Mouse (Mus musculus) liver, embryonic 15.5 days (tissue): ENCODE data around the gene Dnah17. TPM values are rescaled to one million over a fixed set of nuclear protein-coding genes. Genes with fewer than 3 reads are reported as not detected.

Experiments used
- ATAC-seq: fragments of 200-750 bp; cut with Nextera tagmentation; 2 replicates; pipeline ENCODE4 v1.8.0; 2017; ENCODE audit warnings: moderate number of reproducible peaks, mild to moderate bottlenecking, moderate library complexity; ENCODE audit not compliant: insufficient read depth
- H3K27ac ChIP-seq: fragments of 300-500 bp; sonication (generic); replicated peaks from 2 replicates; pipeline ENCODE4 v1.5.1; 2015; ENCODE audit warnings: mild to moderate bottlenecking, inconsistent platforms
- H3K27me3 ChIP-seq: fragments of 300-500 bp; sonication (generic); 2 replicates; pipeline ENCODE4 v1.6.1; 2015; ENCODE audit warnings: mild to moderate bottlenecking, inconsistent platforms
- H3K36me3 ChIP-seq: fragments of 300-500 bp; sonication (generic); replicated peaks from 2 replicates; pipeline ENCODE4 v1.6.1; 2015; ENCODE audit warnings: moderate library complexity, mild to moderate bottlenecking, inconsistent platforms
- H3K4me1 ChIP-seq: fragments of 300-500 bp; sonication (generic); replicated peaks from 2 replicates; pipeline ENCODE4 v1.6.1; 2015; ENCODE audit warnings: inconsistent platforms
- H3K4me2 ChIP-seq: fragments of 300-500 bp; sonication (generic); 2 replicates; pipeline ENCODE4 v1.6.1; 2015; ENCODE audit warnings: moderate library complexity, mild to moderate bottlenecking, inconsistent platforms
- H3K4me3 ChIP-seq: fragments of 300-500 bp; sonication (generic); replicated peaks from 2 replicates; pipeline ENCODE4 v1.5.1; 2015; ENCODE audit warnings: mild to moderate bottlenecking, inconsistent platforms
- H3K9ac ChIP-seq: fragments of 300-500 bp; sonication (generic); 2 replicates; pipeline ENCODE4 v1.6.1; 2015; ENCODE audit warnings: moderate library complexity, mild to moderate bottlenecking, inconsistent platforms
- H3K9me3 ChIP-seq: fragments of 300-500 bp; sonication (generic); replicated peaks from 2 replicates; pipeline ENCODE4 v1.6.1; 2016; ENCODE audit warnings: inconsistent platforms
- whole genome bisulfite sequencing: fragments of 180-500 bp; shearing (Covaris S2); methylation state at CpG from one replicate; pipeline ENCODE4 v1.1.7; 2015; ENCODE audit warnings: mixed read lengths; ENCODE audit not compliant: insufficient replicate concordance; 5-methylcytosine and 5-hydroxymethylcytosine counted together
- polyA plus RNA-seq: library from polyadenylated mRNA; unstranded; fragments of >200 nt; fragmentation: Nextera tagmentation; extraction: Ambion mirVana; gene quantifications from 2 replicates; pipeline ENCODE4 v1.2.1, GENCODE M21; 2015

Dnah17 gene
- polyA plus RNA-seq: 0.10 and 0.21 TPM in 2 replicates

DNA sequence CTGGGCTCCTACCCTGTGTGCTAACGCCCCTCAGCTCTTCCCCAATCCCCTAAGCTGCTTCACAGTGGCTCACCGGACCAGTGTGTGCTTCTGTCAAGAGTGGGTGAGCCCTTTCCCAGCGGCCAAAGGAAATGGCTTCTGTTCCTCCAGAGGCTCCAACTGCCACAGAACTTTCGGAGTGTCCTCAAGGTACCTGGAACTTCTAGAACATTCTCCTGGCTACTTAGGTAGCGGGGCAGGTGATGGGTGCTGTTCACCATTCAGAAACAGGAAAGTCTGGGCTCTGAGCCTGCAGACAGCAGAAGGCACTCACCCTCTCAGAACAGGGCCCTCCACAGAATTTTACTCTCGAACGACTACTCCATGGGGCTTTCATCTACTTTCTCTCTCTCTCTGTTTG, at the start of gene Dnah17:
Gene Dnah17 (minus strand): TSS at position 101 of the 400 bp plus-strand sequence.
- H3K27ac ChIP-seq: no peak within 1 kb of the TSS
- no peaks in the 10 kb centered on the region for H3K9me3 ChIP-seq
- H3K4me1 ChIP-seq: peaks cover 18% of the 10 kb centered on the region
- no peak within 1 kb of the TSS for H3K4me2 ChIP-seq
- no peak within 1 kb of the TSS for H3K9ac ChIP-seq
- no peak within 1 kb of the TSS for H3K4me3 ChIP-seq
- 66% methylated on average over 7 of the region's 7 CpGs for WGBS
- ATAC-seq: no peak
- H3K36me3 ChIP-seq: no peaks in the 10 kb centered on the region
- H3K27me3 ChIP-seq: no peaks in the 10 kb centered on the region

- Histone ChIP-seq H3K4me3 (no peak overlapping the region), H3K4me1 (no peaks in the 10 kb centered on the region), H3K9me3 (no peaks in the 10 kb centered on the region), H3K27ac (no peak overlapping the region), H3K27me3 (no peaks in the 10 kb centered on the region), H3K36me3 (peaks cover 33% of the 10 kb centered on the region), H3K4me2 (no peak overlapping the region), H3K9ac (no peak overlapping the region)
- 45% methylated on average over 7 of the region's 7 CpGs for WGBS
- no peak for ATAC-seq
Measured at GRCm38 (mm10) chr11:118180199-118180598, 49.8 kb upstream of the Dnah17 start.

DNA sequence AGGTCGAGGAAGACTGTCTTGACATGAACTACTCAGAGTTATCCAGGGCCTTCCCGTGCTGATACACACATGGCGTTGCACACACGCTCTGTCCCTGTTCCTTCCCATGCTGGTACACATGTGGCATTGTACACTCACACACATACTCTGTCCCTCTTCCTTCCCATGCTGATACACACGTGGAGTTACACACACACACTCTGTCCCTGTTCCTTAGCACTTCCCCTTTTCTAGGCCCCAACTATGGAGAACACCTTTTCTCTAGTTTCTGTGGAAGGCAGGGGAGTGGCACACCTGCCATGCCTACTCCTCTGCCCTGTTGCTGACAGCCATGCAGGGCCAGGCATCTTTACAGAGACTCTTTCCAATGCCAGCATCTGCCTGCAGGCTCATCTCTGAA, 47.8 kb upstream of the Dnah17 start:
- no peak overlapping the region for H3K4me2 ChIP-seq
- H3K36me3 ChIP-seq: peaks cover 27% of the 10 kb centered on the region
- no peaks in the 10 kb centered on the region for H3K9me3 ChIP-seq
- no peaks in the 10 kb centered on the region for H3K27me3 ChIP-seq
- H3K4me3 ChIP-seq: no peak overlapping the region
- ATAC-seq: no peak
- H3K27ac ChIP-seq: no peak overlapping the region
- H3K4me1 ChIP-seq: no peaks in the 10 kb centered on the region
- no peak overlapping the region for H3K9ac ChIP-seq
- 54% methylated on average over 5 of the region's 5 CpGs for WGBS

DNA sequence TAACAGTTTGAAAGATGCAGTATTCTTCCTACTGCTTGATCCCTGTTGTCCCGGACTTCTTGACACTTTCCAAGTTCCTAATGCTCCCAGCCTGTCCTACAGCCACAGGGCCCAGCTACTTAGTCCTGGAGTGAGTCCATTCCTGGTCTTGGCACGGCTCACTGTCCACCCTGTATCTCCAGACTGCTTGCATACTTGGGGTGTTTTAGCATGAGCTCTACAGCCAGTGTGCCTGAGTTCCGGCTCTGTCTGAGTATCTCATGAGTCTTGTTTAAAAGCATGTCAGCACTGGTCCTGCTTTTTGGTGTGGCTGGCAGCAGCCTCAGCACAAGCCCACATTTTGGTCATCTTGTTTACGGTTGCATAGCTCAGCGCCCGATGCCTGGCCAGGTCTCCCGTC, 44.3 kb upstream of the Dnah17 start:
- ATAC-seq: no peak
- no peaks in the 10 kb centered on the region for H3K27me3 ChIP-seq

GRCm38 (mm10) chr11:118172768-118173167, 42.3 kb upstream of the Dnah17 start:
- Histone ChIP-seq H3K4me2 (no peak overlapping the region), H3K4me1 (no peaks in the 10 kb centered on the region), H3K4me3 (no peak overlapping the region), H3K9me3 (no peaks in the 10 kb centered on the region), H3K9ac (no peak overlapping the region), H3K27ac (no peak overlapping the region), H3K36me3 (peaks cover 3% of the 10 kb centered on the region; the same call in 1 of the 2 replicates), H3K27me3 (no peaks in the 10 kb centered on the region)
- WGBS: 76% methylated on average over 5 of the region's 5 CpGs
- ATAC-seq: no peak

More for the DNA sequence above, 44.3 kb upstream of the Dnah17 start:
- WGBS: 78% methylated on average over 7 of the region's 7 CpGs
- peaks cover 3% of the 10 kb centered on the region; the same call in 1 of the 2 replicates for H3K36me3 ChIP-seq
- H3K4me3 ChIP-seq: no peak overlapping the region
- H3K4me2 ChIP-seq: no peak overlapping the region
- no peak overlapping the region for H3K27ac ChIP-seq
- no peak overlapping the region for H3K9ac ChIP-seq
- H3K9me3 ChIP-seq: no peaks in the 10 kb centered on the region
- no peaks in the 10 kb centered on the region for H3K4me1 ChIP-seq

- Histone ChIP-seq H3K27ac (no peak overlapping the region), H3K36me3 (peaks cover 3% of the 10 kb centered on the region; the same call in 1 of the 2 replicates), H3K4me3 (no peak overlapping the region), H3K4me1 (no peaks in the 10 kb centered on the region), H3K9me3 (no peaks in the 10 kb centered on the region), H3K9ac (no peak overlapping the region), H3K27me3 (no peaks in the 10 kb centered on the region), H3K4me2 (no peak overlapping the region)
- ATAC-seq: no peak
- 75% methylated on average over 5 of the region's 5 CpGs for WGBS
Measured at GRCm38 (mm10) chr11:118170333-118170732, 39.9 kb upstream of the Dnah17 start.

GRCm38 (mm10) chr11:118168714-118169113, 38.3 kb upstream of the Dnah17 start:
- H3K27ac ChIP-seq: no peak overlapping the region
- WGBS: 77% methylated on average over 9 of the region's 9 CpGs
- H3K9me3 ChIP-seq: no peaks in the 10 kb centered on the region
- H3K9ac ChIP-seq: no peak overlapping the region
- H3K36me3 ChIP-seq: no peaks in the 10 kb centered on the region; the same call in 1 of the 2 replicates
- no peak overlapping the region for H3K4me2 ChIP-seq
- H3K4me1 ChIP-seq: no peaks in the 10 kb centered on the region
- no peaks in the 10 kb centered on the region for H3K27me3 ChIP-seq
- H3K4me3 ChIP-seq: no peak overlapping the region
- ATAC-seq: no peak

GRCm38 (mm10) chr11:118166626-118167025, 36.2 kb upstream of the Dnah17 start:
- no peak overlapping the region for H3K4me3 ChIP-seq
- ATAC-seq: no peak
- no peak overlapping the region for H3K9ac ChIP-seq
- H3K36me3 ChIP-seq: no peaks in the 10 kb centered on the region; the same call in 1 of the 2 replicates
- H3K4me1 ChIP-seq: no peaks in the 10 kb centered on the region
- H3K27me3 ChIP-seq: no peaks in the 10 kb centered on the region
- 57% methylated on average over 5 of the region's 5 CpGs for WGBS
- H3K9me3 ChIP-seq: no peaks in the 10 kb centered on the region
- no peak overlapping the region for H3K27ac ChIP-seq
- H3K4me2 ChIP-seq: no peak overlapping the region

- no peak for ATAC-seq
- no peak overlapping the region for H3K27ac ChIP-seq
- 73% methylated on average over 11 of the region's 11 CpGs for WGBS
Measured at GRCm38 (mm10) chr11:118165681-118166080, 35.2 kb upstream of the Dnah17 start.

GRCm38 (mm10) chr11:118164566-118164965, 34.1 kb upstream of the Dnah17 start:
- WGBS: 65% methylated on average over 8 of the region's 8 CpGs
- Histone ChIP-seq H3K4me3 (no peak overlapping the region), H3K27me3 (no peaks in the 10 kb centered on the region), H3K27ac (no peak overlapping the region), H3K4me2 (no peak overlapping the region), H3K4me1 (0 out of 2 replicates have a peak, but pooled peaks cover 3% of the 10 kb centered on the region), H3K9me3 (no peaks in the 10 kb centered on the region), H3K36me3 (no peaks in the 10 kb centered on the region; the same call in 1 of the 2 replicates), H3K9ac (no peak overlapping the region)
- ATAC-seq: no peak

More at GRCm38 (mm10) chr11:118165681-118166080, 35.2 kb upstream of the Dnah17 start:
- Histone ChIP-seq H3K36me3 (no peaks in the 10 kb centered on the region; the same call in 1 of the 2 replicates), H3K4me1 (0 out of 2 replicates have a peak, but pooled peaks cover 3% of the 10 kb centered on the region), H3K27me3 (no peaks in the 10 kb centered on the region), H3K9ac (no peak overlapping the region), H3K9me3 (no peaks in the 10 kb centered on the region), H3K4me2 (no peak overlapping the region), H3K4me3 (no peak overlapping the region)

- no peak overlapping the region for H3K9ac ChIP-seq
- 73% methylated on average over 10 of the region's 10 CpGs for WGBS
- H3K27me3 ChIP-seq: no peaks in the 10 kb centered on the region
- no peak for ATAC-seq
- H3K36me3 ChIP-seq: no peaks in the 10 kb centered on the region
- no peaks in the 10 kb centered on the region for H3K9me3 ChIP-seq
- H3K4me3 ChIP-seq: no peak overlapping the region
- H3K4me1 ChIP-seq: 0 out of 2 replicates have a peak, but pooled peaks cover 3% of the 10 kb centered on the region
- H3K27ac ChIP-seq: no peak overlapping the region
- no peak overlapping the region for H3K4me2 ChIP-seq
Measured at GRCm38 (mm10) chr11:118162245-118162644, 31.8 kb upstream of the Dnah17 start.

DNA sequence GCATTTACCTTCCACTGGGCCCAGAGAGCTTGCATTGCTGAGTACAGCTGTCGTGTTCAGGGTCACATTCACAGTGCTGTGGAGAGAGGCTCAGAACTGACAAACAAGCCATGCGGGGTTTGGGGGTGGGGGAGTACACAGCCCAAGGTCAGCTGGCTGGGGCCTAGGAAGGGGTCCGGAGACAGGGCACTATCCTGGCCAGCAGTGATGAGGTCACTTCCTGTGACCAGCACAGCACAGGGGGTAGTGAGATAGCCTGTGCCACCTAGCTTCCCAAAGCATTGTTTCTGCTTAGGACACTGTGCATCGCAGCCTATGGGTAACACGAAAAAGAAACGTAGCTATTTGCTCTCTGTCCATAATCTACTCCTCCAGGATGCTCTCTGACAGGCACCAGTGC, 30.8 kb upstream of the Dnah17 start:
- H3K4me1 ChIP-seq: 0 out of 2 replicates have a peak, but pooled peaks cover 3% of the 10 kb centered on the region
- ATAC-seq: peak; percentile 62; the same call in 1 of the 2 replicates
- H3K4me2 ChIP-seq: no peak overlapping the region
- H3K9me3 ChIP-seq: no peaks in the 10 kb centered on the region
- WGBS: 56% methylated on average over 6 of the region's 6 CpGs
- H3K9ac ChIP-seq: no peak overlapping the region
- H3K36me3 ChIP-seq: no peaks in the 10 kb centered on the region
- H3K27ac ChIP-seq: no peak overlapping the region
- H3K4me3 ChIP-seq: no peak overlapping the region
- H3K27me3 ChIP-seq: no peaks in the 10 kb centered on the region
